Mouse (Mus musculus): ENCODE data around the gene Tcl1b3.

The Tcl1b3 gene

DNA sequence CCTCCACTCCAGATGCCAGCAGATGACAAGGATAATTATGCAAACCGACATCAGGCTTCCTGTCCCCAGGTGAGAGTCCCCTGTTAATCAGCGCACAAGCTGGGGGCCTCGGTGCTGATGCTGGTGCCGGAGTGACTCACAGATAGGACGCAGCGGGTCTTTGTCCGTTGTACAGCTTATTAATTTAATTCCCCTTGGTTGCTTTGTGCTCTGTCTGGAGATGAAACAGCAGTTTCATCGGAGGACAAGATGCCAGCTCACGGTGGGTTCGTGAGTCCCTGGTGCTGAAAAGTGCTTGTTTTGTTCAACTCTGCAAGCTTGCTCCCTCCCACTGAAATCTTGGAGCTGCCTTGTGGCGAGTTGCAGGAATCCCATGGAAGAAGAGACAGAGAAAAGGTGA is 43.5 kb downstream of the Tcl1b3 start:
- DNase-seq (ENCODE audit: low spot score), result no peak

DNA sequence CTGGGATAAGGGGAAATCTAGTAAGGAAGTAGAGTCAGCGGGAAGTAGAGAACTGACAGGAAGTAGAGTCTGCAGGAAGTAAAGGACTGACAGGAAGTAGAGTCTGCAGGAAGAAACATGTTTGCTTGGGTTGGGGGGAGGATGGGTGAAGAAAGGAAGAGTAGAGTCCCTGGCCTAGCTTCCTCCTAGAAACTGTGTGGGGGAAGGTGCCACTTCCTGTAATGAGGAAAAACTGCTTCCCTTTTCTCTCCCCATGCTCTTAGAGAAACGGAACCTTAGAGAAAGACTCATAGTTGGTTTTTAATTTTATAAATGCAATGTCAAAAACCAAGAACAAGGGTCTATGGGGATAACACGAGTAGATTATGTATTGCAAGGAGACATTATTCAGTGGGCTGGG is 44.2 kb downstream of the Tcl1b3 start:
- no peak for DNase-seq (ENCODE audit: low spot score)

DNA sequence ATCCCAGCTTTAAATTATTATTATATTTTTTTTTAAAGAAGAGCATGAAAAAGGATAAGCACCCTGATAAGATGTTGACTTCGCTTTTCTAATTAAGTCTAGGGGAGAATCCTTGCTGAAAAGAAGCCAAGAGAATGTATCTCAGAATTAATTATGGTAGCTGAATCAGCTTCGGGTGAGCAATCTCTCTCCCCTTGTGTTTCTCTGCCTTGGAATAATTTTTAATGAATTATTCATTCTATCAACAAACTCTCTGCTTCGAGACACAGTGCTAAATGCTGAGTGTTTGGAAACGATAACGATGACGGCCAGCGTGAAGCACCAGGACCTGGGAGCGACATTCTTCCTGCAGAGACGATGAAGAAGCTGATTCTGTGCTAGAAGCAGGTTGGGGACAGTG is 48.2 kb downstream of the Tcl1b3 start:
- DNase-seq (ENCODE audit: low spot score), result no peak

Measured in embryo, embryonic 10.5 days (tissue).